23 mouse cellular contexts compared by ENCODE assay signal in genomic region chr9:115127342-115127741, GRCm38 (mm10).
DNase-seq lines count a peak whose midpoint lies in the region; ATAC-seq and TF ChIP-seq lines count a peak whose summit lies in the region.
"Had no signal": no experiment of that assay in that cellular context is flagged by ENCODE, and none has a peak within 500 bp of the region (broad histone marks: within the 10 kb centered on the region; RNA-seq: fewer than 3 reads in every experiment).

No protein-coding gene starts in this region.

- peaks cover 7% of the 10 kb centered on the region for H3K4me1 ChIP-seq in midbrain, embryonic 11.5 days (ENCODE audit: control insufficient read depth, insufficient read depth, low read length)
- no peaks in the 10 kb centered on the region for H3K4me1 ChIP-seq in midbrain, postnatal 0 days (ENCODE audit: insufficient read depth, low read length)
- peaks cover 18% of the 10 kb centered on the region for H3K4me1 ChIP-seq in hindbrain, embryonic 13.5 days (replicated peaks)
- H3K4me1 ChIP-seq: heart, embryonic 12.5 days; stomach, embryonic 15.5 days had no signal

- no peak overlapping the region for H3K4me3 ChIP-seq in midbrain, embryonic 11.5 days (ENCODE audit: low read depth, low read length)
- no peak overlapping the region for H3K4me3 ChIP-seq in midbrain, postnatal 0 days (ENCODE audit: low read depth, low read length)
- no peak overlapping the region for H3K4me3 ChIP-seq in hindbrain, embryonic 13.5 days
- H3K4me3 ChIP-seq: forebrain, embryonic 12.5 days; heart, embryonic 12.5 days; midbrain, embryonic 12.5 days; stomach, embryonic 15.5 days had no signal

- DNase-seq in gastrocnemius, adult 18-20 months (ENCODE audit: low spot score) = peak; percentile 8
- DNase-seq in gastrocnemius, postnatal 25 days = no peak
- DNase-seq in midbrain, embryonic 11.5 days (ENCODE audit: low spot score, missing footprints) = peak; percentile 81
- DNase-seq in midbrain, postnatal 0 days (ENCODE audit: low spot score) = no peak
- DNase-seq in retina, embryonic 14.5 days (ENCODE audit: low spot score) = peak; percentile 62
- no peak for DNase-seq in adrenal gland, postnatal 10 days
- DNase-seq: adrenal gland, adult 8-10 months; cerebellum, adult 9-11 months; gastrocnemius, postnatal 36 days; heart, postnatal 14 days; kidney, adult 2 months; kidney, postnatal 4 days; lung, adult 2 months; right cerebral cortex, postnatal 25 days had no signal

- WGBS in midbrain, embryonic 11.5 days = 45% methylated on average over 10 of the region's 10 CpGs
- 38% methylated on average over 10 of the region's 10 CpGs for whole genome bisulfite sequencing in midbrain, postnatal 0 days
- 22% methylated on average over 10 of the region's 10 CpGs for WGBS in hindbrain, embryonic 13.5 days

- TF ChIP-seq CTCF in midbrain, postnatal 0 days (IDR thresholded peaks at IDR 0.05) = no peak

- no peak overlapping the region for H3K27ac ChIP-seq in midbrain, embryonic 11.5 days (ENCODE audit: low read depth, low read length)
- H3K27ac ChIP-seq in midbrain, postnatal 0 days (ENCODE audit: low read depth, low read length) = no peak overlapping the region
- H3K27ac ChIP-seq in hindbrain, embryonic 13.5 days = 0 out of 2 replicates have a peak overlapping the region, but pooled peaks have one; percentile 1
- H3K27ac ChIP-seq: forebrain, embryonic 12.5 days; midbrain, embryonic 12.5 days; stomach, embryonic 15.5 days had no signal

- no peaks in the 10 kb centered on the region for H3K27me3 ChIP-seq in midbrain, embryonic 11.5 days (ENCODE audit: control insufficient read depth, insufficient read depth, low read length)
- H3K27me3 ChIP-seq in midbrain, postnatal 0 days (ENCODE audit: insufficient read depth, low read length) = no peaks in the 10 kb centered on the region
- no peaks in the 10 kb centered on the region for H3K27me3 ChIP-seq in hindbrain, embryonic 13.5 days
- H3K27me3 ChIP-seq: forebrain, embryonic 12.5 days; heart, embryonic 12.5 days; midbrain, embryonic 12.5 days; Patski; stomach, embryonic 15.5 days had no signal

- peak overlapping the region; percentile 10; the same call in 1 of the 2 replicates for H3K9ac ChIP-seq in midbrain, embryonic 11.5 days (ENCODE audit: low read length)
- H3K9ac ChIP-seq in midbrain, postnatal 0 days (replicated peaks; ENCODE audit: low read length, poor library complexity, severe bottlenecking) = no peak overlapping the region
- peak overlapping the region; percentile 43; the same call in 1 of the 2 replicates for H3K9ac ChIP-seq in hindbrain, embryonic 13.5 days
- H3K9ac ChIP-seq: forebrain, embryonic 12.5 days; heart, embryonic 12.5 days; midbrain, embryonic 12.5 days; stomach, embryonic 15.5 days had no signal

- no peaks in the 10 kb centered on the region for H3K9me3 ChIP-seq in midbrain, embryonic 11.5 days (ENCODE audit: control insufficient read depth, low read length)
- H3K9me3 ChIP-seq in midbrain, postnatal 0 days (ENCODE audit: low read length) = no peaks in the 10 kb centered on the region
- H3K9me3 ChIP-seq in hindbrain, embryonic 13.5 days = no peaks in the 10 kb centered on the region
- H3K9me3 ChIP-seq: forebrain, embryonic 12.5 days; heart, embryonic 12.5 days; midbrain, embryonic 12.5 days; stomach, embryonic 15.5 days had no signal

- H3K4me2 ChIP-seq in midbrain, embryonic 11.5 days = no peak overlapping the region
- H3K4me2 ChIP-seq in midbrain, postnatal 0 days (ENCODE audit: low read depth, low read length, poor library complexity, severe bottlenecking) = no peak overlapping the region
- H3K4me2 ChIP-seq in hindbrain, embryonic 13.5 days = no peak overlapping the region
- H3K4me2 ChIP-seq: forebrain, embryonic 12.5 days; heart, embryonic 12.5 days; liver, embryonic 11.5 days; midbrain, embryonic 12.5 days; stomach, embryonic 15.5 days had no signal

- H3K36me3 ChIP-seq in midbrain, embryonic 11.5 days (ENCODE audit: control insufficient read depth, insufficient read depth, low read length) = no peaks in the 10 kb centered on the region
- no peaks in the 10 kb centered on the region for H3K36me3 ChIP-seq in midbrain, postnatal 0 days (ENCODE audit: insufficient read depth, low read length)
- H3K36me3 ChIP-seq in hindbrain, embryonic 13.5 days = no peaks in the 10 kb centered on the region
- H3K36me3 ChIP-seq: forebrain, embryonic 12.5 days; heart, embryonic 12.5 days; midbrain, embryonic 12.5 days; stomach, embryonic 15.5 days had no signal

- ATAC-seq in midbrain, embryonic 11.5 days (ENCODE audit: low FRiP score) = peak; percentile 48; the same call in 1 of the 2 replicates
- ATAC-seq in midbrain, postnatal 0 days (ENCODE audit: low FRiP score) = no peak
- peak; percentile 32; the same call in 1 of the 2 replicates for ATAC-seq in hindbrain, embryonic 13.5 days (ENCODE audit: low FRiP score)
- ATAC-seq in megakaryocyte progenitor cell, adult 5-6 weeks (replicated peaks; ENCODE audit: poor library complexity) = no peak
- ATAC-seq: CD4-positive, CD25-positive, alpha-beta regulatory T cell, adult 4 months; Patski had no signal

Comparison
In these comparisons a context has a peak if more than half of its experiments do, and no peak if none do; other contexts are left out.
1. DNase-seq: peak in gastrocnemius, adult 18-20 months (single experiment), midbrain, embryonic 11.5 days (single experiment) and retina, embryonic 14.5 days (single experiment); none in gastrocnemius, postnatal 25 days (single experiment), midbrain, postnatal 0 days (single experiment) and adrenal gland, postnatal 10 days (single experiment).
2. ATAC-seq: peak in midbrain, embryonic 11.5 days (single experiment) and hindbrain, embryonic 13.5 days (single experiment); none in midbrain, postnatal 0 days (single experiment) and megakaryocyte progenitor cell, adult 5-6 weeks (single experiment).